Mouse (Mus musculus) C2C12 (cell line): ENCODE measurements around the gene Car10.

Source experiments
- CTCF ChIP-seq: IDR thresholded peaks from one replicate; pipeline ENCODE4 v1.5.1; 2011; ENCODE audit not compliant: control insufficient read depth, insufficient read depth, insufficient read length
- USF1 ChIP-seq: IDR thresholded peaks from one replicate; pipeline ENCODE4 v1.6.1; 2011; ENCODE audit warnings: low read depth, mild to moderate bottlenecking, control low read depth, moderate library complexity

DNA sequence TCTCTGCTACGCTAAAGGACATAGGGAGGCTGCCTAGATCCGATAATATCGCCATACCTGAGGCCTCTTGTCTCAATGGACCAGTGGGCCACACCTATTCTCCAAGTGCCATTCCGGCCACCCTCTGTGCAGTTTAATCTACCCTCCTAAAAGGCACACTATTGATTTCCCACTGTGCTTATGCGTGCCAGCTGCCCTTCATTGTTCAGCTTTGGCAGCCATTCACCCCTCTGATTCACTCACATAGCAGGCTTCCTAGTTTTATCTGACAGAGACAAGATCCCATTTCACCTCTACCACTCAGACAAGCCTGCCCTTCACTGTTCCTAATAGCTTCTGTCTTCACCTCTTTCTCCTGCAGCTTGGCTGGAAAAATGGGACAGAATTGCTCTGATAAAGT lies 543.1 kb downstream of the Car10 start:
- TF ChIP-seq CTCF (no peak), USF1 (no peak)
